ENCODE assay signal across 12 mouse cellular contexts in genomic region chr15:92441630-92442180, GRCm38 (mm10). TPM values are rescaled to one million over a fixed set of nuclear protein-coding genes. Genes with fewer than 3 reads are reported as not detected.
DNase-seq lines count a peak whose midpoint lies in the region; ATAC-seq and TF ChIP-seq lines count a peak whose summit lies in the region.
"Had no signal": no experiment of that assay in that cellular context is flagged by ENCODE, and none has a peak within 500 bp of the region (broad histone marks: within the 10 kb centered on the region; RNA-seq: fewer than 3 reads in every experiment).

No protein-coding gene starts in this region.

- no peak overlapping the region for H3K27ac ChIP-seq in intestine, embryonic 14.5 days (ENCODE audit: low read depth)
- no peak overlapping the region for H3K27ac ChIP-seq in intestine, postnatal 0 days (ENCODE audit: low read depth, low read length)
- H3K27ac ChIP-seq in stomach, embryonic 15.5 days: no peak overlapping the region
- H3K27ac ChIP-seq in stomach, postnatal 0 days (replicated peaks): no peak overlapping the region
- H3K27ac ChIP-seq in limb, embryonic 15.5 days: no peak overlapping the region

- TF ChIP-seq EP300 in stomach, postnatal 0 days (optimal IDR thresholded peaks at IDR 0.05): no peak

- H3K4me2 ChIP-seq in intestine, embryonic 14.5 days (ENCODE audit: low read length): 0 out of 2 replicates have a peak overlapping the region, but pooled peaks have one; percentile 4
- H3K4me2 ChIP-seq in intestine, postnatal 0 days (replicated peaks; ENCODE audit: low read depth): no peak overlapping the region
- H3K4me2 ChIP-seq in stomach, embryonic 15.5 days: peak overlapping the region; percentile 36
- H3K4me2 ChIP-seq in stomach, postnatal 0 days (replicated peaks; ENCODE audit: low read depth): no peak overlapping the region
- H3K4me2 ChIP-seq in limb, embryonic 15.5 days: 0 out of 2 replicates have a peak overlapping the region, but pooled peaks have one; percentile 5
- H3K4me2 ChIP-seq: liver, embryonic 11.5 days had no signal

- WGBS in intestine, embryonic 14.5 days: 63% methylated on average over 19 of the region's 19 CpGs
- WGBS in intestine, postnatal 0 days: 68% methylated on average over 19 of the region's 19 CpGs
- 42% methylated on average over 19 of the region's 19 CpGs for WGBS in stomach, embryonic 15.5 days
- WGBS in stomach, postnatal 0 days: 44% methylated on average over 19 of the region's 19 CpGs
- WGBS in limb, embryonic 15.5 days: 37% methylated on average over 19 of the region's 19 CpGs

- H3K36me3 ChIP-seq in intestine, embryonic 14.5 days (ENCODE audit: control insufficient read depth, insufficient read depth, low read length): no peaks in the 10 kb centered on the region
- H3K36me3 ChIP-seq in intestine, postnatal 0 days (ENCODE audit: control insufficient read depth, insufficient read depth): no peaks in the 10 kb centered on the region
- H3K36me3 ChIP-seq in stomach, embryonic 15.5 days: no peaks in the 10 kb centered on the region
- H3K36me3 ChIP-seq in stomach, postnatal 0 days (ENCODE audit: control insufficient read depth, insufficient read depth, low read length): no peaks in the 10 kb centered on the region
- H3K36me3 ChIP-seq in limb, embryonic 15.5 days: no peaks in the 10 kb centered on the region

- no peak for TF ChIP-seq CTCF in intestine, postnatal 0 days (IDR thresholded peaks at IDR 0.05; ENCODE audit: low read depth)
- TF ChIP-seq CTCF in stomach, postnatal 0 days (IDR thresholded peaks at IDR 0.05; ENCODE audit: low read depth): no peak

- no peak for ATAC-seq in intestine, embryonic 14.5 days (replicated peaks; ENCODE audit: low FRiP score, low TSS enrichment, low read depth)
- ATAC-seq in intestine, postnatal 0 days: no peak
- ATAC-seq in stomach, embryonic 15.5 days (ENCODE audit: insufficient read depth, low FRiP score, low read depth): no peak
- ATAC-seq in stomach, postnatal 0 days (ENCODE audit: low FRiP score, low TSS enrichment): no peak
- no peak for ATAC-seq in limb, embryonic 15.5 days (ENCODE audit: insufficient number of reproducible peaks, low FRiP score, low TSS enrichment, low read depth)

- no peaks in the 10 kb centered on the region for H3K4me1 ChIP-seq in intestine, embryonic 14.5 days (replicated peaks; ENCODE audit: control insufficient read depth, insufficient read depth, low read length)
- H3K4me1 ChIP-seq in intestine, postnatal 0 days (replicated peaks; ENCODE audit: control insufficient read depth, insufficient read depth, low read length): no peaks in the 10 kb centered on the region
- H3K4me1 ChIP-seq in stomach, embryonic 15.5 days: no peaks in the 10 kb centered on the region
- H3K4me1 ChIP-seq in stomach, postnatal 0 days (replicated peaks; ENCODE audit: control insufficient read depth, insufficient read depth): no peaks in the 10 kb centered on the region
- no peaks in the 10 kb centered on the region for H3K4me1 ChIP-seq in limb, embryonic 15.5 days

- no peak overlapping the region for H3K4me3 ChIP-seq in intestine, embryonic 14.5 days (ENCODE audit: low read depth, low read length)
- H3K4me3 ChIP-seq in intestine, postnatal 0 days (ENCODE audit: low read depth, low read length): no peak overlapping the region
- H3K4me3 ChIP-seq in stomach, embryonic 15.5 days (replicated peaks): no peak overlapping the region
- no peak overlapping the region for H3K4me3 ChIP-seq in stomach, postnatal 0 days (ENCODE audit: low read depth, low read length)
- no peak overlapping the region for H3K4me3 ChIP-seq in limb, embryonic 15.5 days

- DNase-seq in intestine, embryonic 14.5 days (ENCODE audit: low spot score): no peak
- DNase-seq in stomach, postnatal 0 days (ENCODE audit: low spot score): no peak
- no peak for DNase-seq in thymus, postnatal 25 days
- DNase-seq in right cerebral cortex, postnatal 14 days: no peak
- DNase-seq in gastrocnemius, postnatal 25 days: no peak
- DNase-seq: adrenal gland, adult 8-10 months; gastrocnemius, postnatal 10 days had no signal

- H3K27me3 ChIP-seq in intestine, embryonic 14.5 days (replicated peaks; ENCODE audit: control insufficient read depth, insufficient read depth, low read length): no peaks in the 10 kb centered on the region
- no peaks in the 10 kb centered on the region for H3K27me3 ChIP-seq in intestine, postnatal 0 days (replicated peaks; ENCODE audit: control insufficient read depth, insufficient read depth, low read length)
- no peaks in the 10 kb centered on the region for H3K27me3 ChIP-seq in stomach, embryonic 15.5 days (replicated peaks)
- no peaks in the 10 kb centered on the region for H3K27me3 ChIP-seq in stomach, postnatal 0 days (ENCODE audit: control insufficient read depth, insufficient read depth, low read length)
- H3K27me3 ChIP-seq in limb, embryonic 15.5 days: no peaks in the 10 kb centered on the region

- H3K9me3 ChIP-seq in intestine, embryonic 14.5 days (ENCODE audit: control insufficient read depth, low read length): no peaks in the 10 kb centered on the region
- H3K9me3 ChIP-seq in intestine, postnatal 0 days (ENCODE audit: control insufficient read depth): no peaks in the 10 kb centered on the region
- H3K9me3 ChIP-seq in stomach, embryonic 15.5 days: no peaks in the 10 kb centered on the region
- no peaks in the 10 kb centered on the region for H3K9me3 ChIP-seq in stomach, postnatal 0 days (ENCODE audit: control insufficient read depth, low read length)
- H3K9me3 ChIP-seq in limb, embryonic 15.5 days: no peaks in the 10 kb centered on the region

- no peak overlapping the region for H3K9ac ChIP-seq in intestine, embryonic 14.5 days (ENCODE audit: low read length)
- no peak overlapping the region for H3K9ac ChIP-seq in intestine, postnatal 0 days (ENCODE audit: low read depth, low read length)
- no peak overlapping the region for H3K9ac ChIP-seq in stomach, embryonic 15.5 days
- no peak overlapping the region for H3K9ac ChIP-seq in stomach, postnatal 0 days (ENCODE audit: low read length)
- H3K9ac ChIP-seq in limb, embryonic 15.5 days: no peak overlapping the region

RNA-seq across cellular contexts. Expression of gene Pdzrn4, which starts 45.0 kb away (rescaled TPM):
- polyA plus RNA-seq in intestine, embryonic 14.5 days (2014; fragmentation: Nextera tagmentation; extraction: Ambion mirVana): 2.4 and 2.6 TPM in 2 replicates
- 0.94 and 1.1 TPM in 2 replicates for polyA plus RNA-seq in intestine, postnatal 0 days (2015; fragmentation: Nextera tagmentation; extraction: Ambion mirVana)
- 3.5 and 3.8 TPM in 2 replicates for polyA plus RNA-seq in stomach, embryonic 15.5 days (2015; fragmentation: Nextera tagmentation; extraction: Ambion mirVana)
- polyA plus RNA-seq in stomach, postnatal 0 days (2015; fragmentation: Nextera tagmentation; extraction: Ambion mirVana): 0.76 and 0.93 TPM in 2 replicates
- polyA plus RNA-seq in limb, embryonic 15.5 days (2015; fragmentation: Nextera tagmentation; extraction: Ambion mirVana): 2.9 and 3.0 TPM in 2 replicates
- total RNA-seq in gastrocnemius, postnatal 25 days (2021): under 1 TPM; 0.54 to 0.74 TPM
- total RNA-seq: adrenal gland, adult 8-10 months; megakaryocyte progenitor cell, adult 5-6 weeks had no signal

Comparison
In these comparisons a context has a peak if more than half of its experiments do, and no peak if none do; other contexts are left out.
1. H3K4me2 ChIP-seq: peak in intestine, embryonic 14.5 days (single experiment), stomach, embryonic 15.5 days (single experiment) and limb, embryonic 15.5 days (single experiment); none in intestine, postnatal 0 days (single experiment) and stomach, postnatal 0 days (single experiment).